15 mouse cellular contexts compared by ENCODE assay signal in the genomic region with DNA sequence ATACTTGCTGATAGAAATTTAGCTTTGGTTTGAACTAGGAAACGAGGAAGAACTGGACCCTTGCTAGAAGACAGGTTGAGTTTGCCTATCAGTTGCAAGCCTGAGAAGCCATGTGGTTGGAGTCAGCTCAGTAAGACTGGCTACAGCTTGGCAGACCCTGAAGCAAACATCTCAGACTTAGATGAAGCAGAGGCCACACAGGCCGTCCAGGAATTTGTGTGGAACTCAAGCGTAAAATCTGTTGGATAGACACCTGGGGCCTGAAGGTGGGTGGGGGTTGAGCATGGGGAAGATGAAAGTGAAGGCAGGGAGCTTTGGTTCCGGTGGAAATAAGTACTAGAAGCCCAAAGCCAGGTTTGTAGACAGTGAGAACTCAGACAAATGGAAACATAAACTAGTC. TPM values are rescaled to one million over a fixed set of nuclear protein-coding genes. Genes with fewer than 3 reads are reported as not detected.
DNase-seq lines count a peak whose midpoint lies in the region; ATAC-seq lines count a peak whose summit lies in the region.
"Had no signal": no experiment of that assay in that cellular context is flagged by ENCODE, and none has a peak within 500 bp of the region (broad histone marks: within the 10 kb centered on the region; RNA-seq: fewer than 3 reads in every experiment).

No protein-coding gene starts in this region.

- no peaks in the 10 kb centered on the region for H3K36me3 ChIP-seq in liver, embryonic 16.5 days (ENCODE audit: control insufficient read depth, insufficient read depth)
- no peaks in the 10 kb centered on the region for H3K36me3 ChIP-seq in liver, embryonic 12.5 days
- no peaks in the 10 kb centered on the region for H3K36me3 ChIP-seq in embryonic facial prominence, embryonic 14.5 days (ENCODE audit: control insufficient read depth, insufficient read depth, low read length)
- H3K36me3 ChIP-seq: hindbrain, embryonic 15.5 days; limb, embryonic 13.5 days had no signal

- no peak overlapping the region for H3K4me2 ChIP-seq in liver, embryonic 16.5 days (ENCODE audit: low read depth, low read length)
- no peak overlapping the region for H3K4me2 ChIP-seq in liver, embryonic 12.5 days
- H3K4me2 ChIP-seq in embryonic facial prominence, embryonic 14.5 days (ENCODE audit: low read depth, low read length), result no peak overlapping the region
- H3K4me2 ChIP-seq: hindbrain, embryonic 15.5 days; limb, embryonic 13.5 days had no signal

- H3K4me3 ChIP-seq in liver, embryonic 16.5 days (ENCODE audit: low read depth, low read length), result no peak overlapping the region
- no peak overlapping the region for H3K4me3 ChIP-seq in liver, embryonic 12.5 days
- H3K4me3 ChIP-seq in embryonic facial prominence, embryonic 14.5 days (ENCODE audit: low read depth, low read length), result no peak overlapping the region
- H3K4me3 ChIP-seq: hindbrain, embryonic 15.5 days; limb, embryonic 13.5 days; megakaryocyte, embryonic 14.5 days had no signal

- no peaks in the 10 kb centered on the region for H3K9me3 ChIP-seq in liver, embryonic 16.5 days (replicated peaks; ENCODE audit: control insufficient read depth, low read length)
- no peaks in the 10 kb centered on the region for H3K9me3 ChIP-seq in liver, embryonic 12.5 days (replicated peaks)
- H3K9me3 ChIP-seq in embryonic facial prominence, embryonic 14.5 days (ENCODE audit: control insufficient read depth, low read length), result no peaks in the 10 kb centered on the region
- H3K9me3 ChIP-seq: hindbrain, embryonic 15.5 days; limb, embryonic 13.5 days; megakaryocyte, embryonic 14.5 days had no signal

- no peak for ATAC-seq in liver, embryonic 16.5 days (ENCODE audit: low read depth)
- no peak for ATAC-seq in liver, embryonic 12.5 days
- peak; percentile 59 for ATAC-seq in embryonic facial prominence, embryonic 14.5 days (ENCODE audit: low read depth)

- H3K4me1 ChIP-seq in liver, embryonic 16.5 days (ENCODE audit: control insufficient read depth, low read depth, low read length), result no peaks in the 10 kb centered on the region; the same call in 1 of the 2 replicates
- no peaks in the 10 kb centered on the region for H3K4me1 ChIP-seq in liver, embryonic 12.5 days
- 0 out of 2 replicates have a peak, but pooled peaks cover 3% of the 10 kb centered on the region for H3K4me1 ChIP-seq in embryonic facial prominence, embryonic 14.5 days (ENCODE audit: control insufficient read depth, insufficient read depth, low read length)
- H3K4me1 ChIP-seq: hindbrain, embryonic 15.5 days; megakaryocyte, embryonic 14.5 days had no signal

- WGBS in liver, embryonic 16.5 days (ENCODE audit: insufficient replicate concordance), result 45% methylated on average over 4 of the region's 4 CpGs
- WGBS in liver, embryonic 12.5 days (ENCODE audit: insufficient replicate concordance), result 63% methylated on average over 4 of the region's 4 CpGs
- WGBS in embryonic facial prominence, embryonic 14.5 days, result 39% methylated on average over 4 of the region's 4 CpGs

- H3K9ac ChIP-seq in liver, embryonic 16.5 days (ENCODE audit: low read depth, low read length), result no peak overlapping the region
- H3K9ac ChIP-seq in liver, embryonic 12.5 days, result no peak overlapping the region
- H3K9ac ChIP-seq in embryonic facial prominence, embryonic 14.5 days (ENCODE audit: low read depth, low read length), result no peak overlapping the region
- H3K9ac ChIP-seq: hindbrain, embryonic 15.5 days; limb, embryonic 13.5 days had no signal

- peak overlapping the region; percentile 75 for H3K27ac ChIP-seq in liver, embryonic 16.5 days (ENCODE audit: low read length)
- no peak overlapping the region for H3K27ac ChIP-seq in liver, embryonic 12.5 days
- peak overlapping the region; percentile 30; the same call in 1 of the 2 replicates for H3K27ac ChIP-seq in embryonic facial prominence, embryonic 14.5 days (replicated peaks; ENCODE audit: low read depth, low read length)
- H3K27ac ChIP-seq: limb, embryonic 13.5 days had no signal

- no peaks in the 10 kb centered on the region for H3K27me3 ChIP-seq in liver, embryonic 16.5 days (ENCODE audit: control insufficient read depth, insufficient read depth, low read depth, low read length)
- H3K27me3 ChIP-seq in liver, embryonic 12.5 days (replicated peaks), result no peaks in the 10 kb centered on the region
- H3K27me3 ChIP-seq in embryonic facial prominence, embryonic 14.5 days (replicated peaks; ENCODE audit: control insufficient read depth, insufficient read depth, low read length), result no peaks in the 10 kb centered on the region
- H3K27me3 ChIP-seq: hindbrain, embryonic 15.5 days; limb, embryonic 13.5 days; megakaryocyte, embryonic 14.5 days had no signal

- no peak for DNase-seq in embryonic facial prominence, embryonic 14.5 days (ENCODE audit: low spot score)
- DNase-seq in kidney, adult 11 months, result peak; percentile 42
- peak; percentile 37 to 58 for DNase-seq in kidney, postnatal 36 days
- DNase-seq in left cerebral cortex, adult 11 months (ENCODE audit: low spot score), result no peak
- DNase-seq in right cerebral cortex, postnatal 36 days (ENCODE audit: low spot score in 2 of 2), result no peak
- no peak for DNase-seq in layer of hippocampus, adult 9-11 months
- DNase-seq: adrenal gland, postnatal 25 days; cerebellum, adult 9-11 months; layer of hippocampus, postnatal 36 days; thymus, postnatal 14 days had no signal

RNA-seq across cellular contexts. Expression of gene Fam13a, which starts 25.8 kb away (rescaled TPM):
- 3.9 and 4.8 TPM in 2 replicates for polyA plus RNA-seq in liver, embryonic 16.5 days (2015; fragmentation: Nextera tagmentation; extraction: Ambion mirVana)
- polyA plus RNA-seq in liver, embryonic 12.5 days (2016; fragmentation: Nextera tagmentation; extraction: Ambion mirVana), result 0.54 and 1.0 TPM in 2 replicates
- 8.2 and 10.1 TPM in 2 replicates for polyA plus RNA-seq in embryonic facial prominence, embryonic 14.5 days (2014; fragmentation: Nextera tagmentation; extraction: Ambion mirVana)

Comparison
In these comparisons a context has a peak if more than half of its experiments do, and no peak if none do; other contexts are left out.
1. DNase-seq: peak in kidney, adult 11 months (single experiment) and kidney, postnatal 36 days (2 of 2); none in embryonic facial prominence, embryonic 14.5 days (single experiment), left cerebral cortex, adult 11 months (single experiment), right cerebral cortex, postnatal 36 days (0 of 2) and layer of hippocampus, adult 9-11 months (single experiment).